Mouse (Mus musculus) brain, embryonic 18.5 days (tissue): ENCODE data around the gene Rgcc.

ENCODE experiments used
- DNase-seq: peaks from one replicate; pipeline ENCODE4 v3.0.0-alpha.2; 2012; ENCODE audit warnings: low read depth, low spot score

Rgcc gene

DNA sequence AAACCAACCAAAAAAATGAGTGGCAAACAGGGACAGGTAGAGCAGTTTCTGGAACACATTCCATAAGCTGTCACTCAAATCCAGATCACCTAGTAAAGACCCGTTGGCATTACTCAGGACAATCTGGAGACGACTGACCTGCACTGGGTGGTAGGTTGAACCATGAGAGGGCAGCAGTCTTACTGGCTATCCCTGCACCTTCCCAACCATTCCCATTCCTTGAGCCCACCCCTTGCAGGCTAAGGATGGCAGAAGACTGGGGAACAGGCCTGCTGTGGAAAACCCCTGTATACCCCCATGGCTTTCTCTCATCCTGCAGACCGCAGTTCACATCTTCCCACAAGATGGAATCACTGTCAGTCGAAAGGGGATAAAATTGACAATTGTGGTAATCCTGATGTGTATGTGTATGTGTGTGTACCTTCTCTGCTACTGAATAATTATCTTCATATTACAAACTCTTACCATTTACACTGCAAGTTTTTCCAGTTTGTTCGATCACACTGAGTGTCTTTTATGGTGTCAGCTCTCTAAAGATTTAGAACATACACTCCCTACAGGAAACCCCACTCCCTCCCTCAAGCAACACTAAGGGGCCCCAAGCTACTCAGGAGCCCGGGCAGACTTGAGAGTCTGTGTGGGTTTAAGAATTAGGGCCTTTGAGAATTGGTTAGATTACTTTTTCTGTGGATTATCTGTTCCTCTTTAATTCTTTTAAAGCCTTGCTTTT lies 59.6 kb downstream of the Rgcc start:
- no peak for DNase-seq

DNA sequence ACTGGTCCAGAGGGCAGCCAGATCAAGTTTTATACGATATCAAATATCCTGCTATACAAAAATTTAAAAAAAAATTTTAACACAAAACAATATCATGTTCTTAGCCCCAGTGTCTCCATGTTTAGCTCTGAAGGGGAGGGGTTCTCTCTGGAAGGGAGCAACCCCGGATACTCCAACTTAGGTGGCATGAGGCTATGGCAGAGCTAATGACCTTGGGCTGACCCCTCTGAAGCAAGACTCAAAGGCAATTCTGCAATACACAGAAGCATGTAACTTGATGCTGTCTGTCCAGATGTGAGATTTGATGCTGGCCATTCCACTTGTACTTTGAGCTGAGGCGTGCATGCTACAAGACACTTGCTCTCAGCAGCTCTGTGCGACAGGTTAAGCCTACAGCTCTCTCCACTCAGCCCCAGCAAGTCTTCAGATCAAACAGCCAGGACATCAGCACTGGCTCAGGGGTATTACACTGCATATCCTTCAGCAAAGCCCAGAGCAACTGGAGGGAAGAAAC lies 60.3 kb downstream of the Rgcc start:
- no peak for DNase-seq

DNA sequence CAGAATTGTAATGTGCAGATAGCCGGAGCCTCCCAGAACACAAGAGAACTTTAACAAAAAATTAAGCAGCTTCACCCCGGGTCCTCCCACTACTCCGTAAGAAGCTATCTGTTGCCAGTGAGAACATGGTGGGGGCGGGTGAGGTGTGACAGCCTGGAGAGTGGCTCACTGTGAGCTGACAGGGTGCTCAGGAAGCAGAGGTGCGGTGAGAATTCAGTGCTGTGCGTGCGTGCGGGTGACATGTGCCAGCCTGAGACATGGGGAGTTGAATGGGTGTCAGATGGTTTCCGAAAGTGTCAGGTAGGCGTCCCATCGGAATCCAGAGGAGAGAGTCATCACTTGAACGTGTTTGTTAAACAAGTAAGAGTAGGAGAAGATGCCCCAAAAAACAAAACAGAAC lies 62.0 kb downstream of the Rgcc start:
- no peak for DNase-seq
